Mouse (Mus musculus) lung, embryonic 14.5 days (tissue): ENCODE data around the gene Adgra1. TPM values are rescaled to one million over a fixed set of nuclear protein-coding genes. Genes with fewer than 3 reads are reported as not detected.

Experiments used
- ATAC-seq: fragments of 200-750 bp; cut with Nextera tagmentation; 2 replicates; pipeline ENCODE4 v1.8.0; 2017; ENCODE audit warnings: mild to moderate bottlenecking, moderate TSS enrichment, moderate library complexity; ENCODE audit not compliant: insufficient read depth
- DNase-seq: peaks from one replicate; pipeline ENCODE4 v3.0.0-alpha.2; 2015
- H3K27ac ChIP-seq: fragments of 300-500 bp; sonication (generic); 2 replicates; pipeline ENCODE4 v1.5.1; 2014; ENCODE audit warnings: low read depth, mild to moderate bottlenecking, moderate library complexity
- H3K27me3 ChIP-seq: fragments of 300-500 bp; sonication (generic); 2 replicates; pipeline ENCODE4 v1.6.1; 2014; ENCODE audit warnings: low read length, control low read depth; ENCODE audit not compliant: insufficient read depth
- H3K36me3 ChIP-seq: fragments of 300-500 bp; sonication (generic); 2 replicates; pipeline ENCODE4 v1.6.1; 2014; ENCODE audit warnings: control low read depth; ENCODE audit not compliant: insufficient read depth
- H3K4me1 ChIP-seq: fragments of 300-500 bp; sonication (generic); 2 replicates; pipeline ENCODE4 v1.6.1; 2014; ENCODE audit warnings: antibody characterized with exemption, control low read depth; ENCODE audit not compliant: insufficient read depth
- H3K4me2 ChIP-seq: fragments of 300-500 bp; sonication (generic); 2 replicates; pipeline ENCODE4 v1.6.1; 2014; ENCODE audit warnings: mild to moderate bottlenecking
- H3K4me3 ChIP-seq: fragments of 300-500 bp; sonication (generic); 2 replicates; pipeline ENCODE4 v1.5.1; 2014; ENCODE audit warnings: low read depth, low read length
- H3K9ac ChIP-seq: fragments of 300-500 bp; sonication (generic); 2 replicates; pipeline ENCODE4 v1.6.1; 2014
- H3K9me3 ChIP-seq: fragments of 300-500 bp; sonication (generic); 2 replicates; pipeline ENCODE4 v1.6.1; 2016; ENCODE audit warnings: low read depth, low read length, control low read depth
- CTCF ChIP-seq: IDR thresholded peaks from 2 replicates; pipeline ENCODE4 v1.5.1; 2016; ENCODE audit warnings: antibody characterized with exemption, low read depth
- WGBS: fragments of 180-500 bp; shearing (Covaris S2); extraction: QIAGEN DNeasy Blood & Tissue Kit; methylation state at CpG from one replicate; pipeline ENCODE4 v1.1.7; 2014; 5-methylcytosine and 5-hydroxymethylcytosine counted together
- polyA plus RNA-seq: library from polyadenylated mRNA; unstranded; fragments of >200 nt; fragmentation: Nextera tagmentation; extraction: Ambion mirVana; gene quantifications from 2 replicates; pipeline ENCODE4 v1.2.1, GENCODE M21; 2014

The Adgra1 gene
- polyA plus RNA-seq, 1 experiment from 2014 or later: not detected

DNA sequence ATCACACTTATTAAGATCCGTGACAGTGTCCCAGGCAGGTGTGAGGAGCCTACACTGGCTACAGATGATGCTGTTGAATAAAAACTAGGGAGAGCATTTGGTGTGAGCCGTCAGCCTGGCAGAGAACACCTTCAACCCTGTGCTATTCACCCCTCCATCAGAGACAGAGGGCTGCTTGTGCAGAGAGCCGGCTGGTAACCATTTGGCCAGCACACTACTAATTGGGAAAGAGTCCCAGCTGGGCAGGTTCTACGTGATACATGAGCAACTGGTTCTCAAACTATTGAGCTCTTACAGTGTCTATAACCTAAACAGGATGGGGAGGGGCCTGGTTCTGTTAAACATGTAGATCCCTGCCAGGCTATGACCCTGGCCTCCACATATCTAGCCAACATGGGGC is 84.3 kb downstream of the Adgra1 start:
- H3K4me3 ChIP-seq: no peak overlapping the region
- WGBS: 67% methylated on average over 4 of the region's 4 CpGs
- no peak overlapping the region for H3K9ac ChIP-seq
- H3K27ac ChIP-seq: no peak overlapping the region
- H3K4me2 ChIP-seq: no peak overlapping the region
- DNase-seq: no peak
- no peaks in the 10 kb centered on the region for H3K9me3 ChIP-seq
- no peak for ATAC-seq
- H3K36me3 ChIP-seq: no peaks in the 10 kb centered on the region
- H3K4me1 ChIP-seq: no peaks in the 10 kb centered on the region
- no peak for TF ChIP-seq CTCF
- peaks cover 18% of the 10 kb centered on the region; the same call in 1 of the 2 replicates for H3K27me3 ChIP-seq

Other genes with a start within 250 kb of the Adgra1 start
- 0.13 and 0.34 TPM in 2 replicates for gene Cfap46, start 150.4 kb upstream of the Adgra1 start, polyA plus RNA-seq
- 0.45 and 0.53 TPM in 2 replicates for gene Kndc1, start 60.5 kb downstream of the Adgra1 start, polyA plus RNA-seq
- gene Utf1, start 109.6 kb downstream of the Adgra1 start, polyA plus RNA-seq: 0.14 TPM in 1 of 2 replicates, not detected in the other
- 0.30 and 0.37 TPM in 2 replicates for gene 6430531B16Rik, start 144.6 kb downstream of the Adgra1 start, polyA plus RNA-seq
- gene Adam8, start 158.4 kb downstream of the Adgra1 start, polyA plus RNA-seq: 1.7 and 2.0 TPM in 2 replicates
- 39.1 and 39.5 TPM in 2 replicates for gene Zfp511, start 202.2 kb downstream of the Adgra1 start, polyA plus RNA-seq
- 63.0 and 65.8 TPM in 2 replicates for gene Tubgcp2, start 202.5 kb downstream of the Adgra1 start, polyA plus RNA-seq
- gene Msx3, start 214.9 kb downstream of the Adgra1 start, polyA plus RNA-seq: not detected in 2 replicates
- gene Caly, start 248.4 kb downstream of the Adgra1 start, polyA plus RNA-seq: 0.46 TPM in 1 of 2 replicates, not detected in the other